Mouse (Mus musculus) layer of hippocampus, adult 18-20 months (tissue): ENCODE results near the gene Gm9844. TPM values are rescaled to one million over a fixed set of nuclear protein-coding genes. Genes with fewer than 3 reads are reported as not detected.
"Not testable (repeated sequence)": the region's sequence is repeated elsewhere in the genome, so short reads cannot be mapped to it uniquely, and the experiment has no call there.

Experiments used
- DNase-seq, 2 experiments: peaks; one replicate each; pipeline ENCODE4 v3.0.0; 2022; ENCODE audit warnings: low spot score in 2 of 2
- long read RNA-seq: library from polyadenylated mRNA; stranded (forward); transcript quantifications from one replicate; pipeline ENCODE4 v2.0.0, GENCODE M21; 2021
- total RNA-seq, 2 experiments: library from RNA; stranded (reverse); gene quantifications; 2 replicates each; pipeline ENCODE4 v1.2.3; 2021

The Gm9844 gene
- under 1 TPM in 1 of 2 experiments, not detected in 1; 0.97 TPM for total RNA-seq
- long read RNA-seq = 0 reads

DNA sequence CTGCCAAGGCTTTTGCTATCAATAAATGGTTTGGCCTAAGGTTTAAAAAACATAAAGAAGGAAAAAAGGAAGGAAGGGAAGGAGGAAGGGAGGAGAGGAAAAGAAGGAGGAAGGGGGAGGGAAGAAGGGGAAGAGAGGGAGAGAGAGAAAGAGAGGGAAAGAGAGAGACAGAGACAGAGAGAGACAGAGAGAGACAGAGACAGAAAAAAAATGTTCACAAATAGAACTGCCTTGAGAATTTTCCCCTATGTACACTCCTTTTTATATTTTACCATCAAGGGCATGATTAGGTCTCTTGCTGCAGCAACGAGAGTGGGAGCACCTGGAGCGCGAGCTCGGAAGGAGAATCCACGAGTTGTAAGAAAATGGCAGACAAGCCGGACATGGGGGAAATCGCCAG lies at the start of gene Gm9844:
TSS of gene Gm9844 (plus strand) at position 301 of the 400 bp plus-strand sequence.
- DNase-seq = no peak

DNA sequence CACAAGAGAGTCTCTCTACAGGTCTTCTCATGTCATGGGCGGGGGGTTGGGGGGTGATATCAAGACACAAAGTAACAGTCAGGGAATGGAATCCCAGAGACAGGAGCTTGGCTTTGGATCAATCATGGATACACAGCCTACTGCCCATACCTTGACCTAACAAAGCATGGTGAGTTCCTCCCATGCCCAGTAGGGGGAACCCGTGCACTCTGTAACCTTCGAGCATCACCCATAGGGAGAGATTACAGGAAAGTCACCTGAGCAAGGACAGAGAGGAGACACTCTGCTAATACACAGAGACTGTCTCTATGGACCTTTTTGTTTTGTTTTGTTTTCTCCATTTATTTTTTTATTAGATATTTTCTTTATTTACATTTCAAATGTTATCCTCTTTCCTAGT lies 44.5 kb upstream of the Gm9844 start:
- DNase-seq = peak; percentile 19 to 78

DNA sequence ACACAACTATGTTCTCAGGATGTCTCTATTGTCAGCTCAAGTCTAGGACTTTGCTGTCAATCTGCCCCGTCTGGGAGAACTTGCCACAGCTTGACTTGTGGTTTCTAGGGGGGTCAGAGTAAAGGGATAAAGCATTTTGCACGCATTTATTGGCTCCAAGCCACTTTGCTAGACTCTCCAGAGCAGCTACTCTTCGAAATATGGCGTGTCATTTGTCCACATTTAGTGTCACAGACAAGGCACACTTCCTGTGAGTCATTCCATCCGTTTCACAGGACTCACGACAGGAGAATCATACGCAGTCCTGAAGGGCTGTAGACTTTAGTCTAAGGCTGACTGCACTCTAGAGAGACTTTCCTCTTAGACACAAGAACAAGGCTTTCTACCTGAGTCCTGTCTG lies 37.6 kb upstream of the Gm9844 start:
- DNase-seq = no peak

DNA sequence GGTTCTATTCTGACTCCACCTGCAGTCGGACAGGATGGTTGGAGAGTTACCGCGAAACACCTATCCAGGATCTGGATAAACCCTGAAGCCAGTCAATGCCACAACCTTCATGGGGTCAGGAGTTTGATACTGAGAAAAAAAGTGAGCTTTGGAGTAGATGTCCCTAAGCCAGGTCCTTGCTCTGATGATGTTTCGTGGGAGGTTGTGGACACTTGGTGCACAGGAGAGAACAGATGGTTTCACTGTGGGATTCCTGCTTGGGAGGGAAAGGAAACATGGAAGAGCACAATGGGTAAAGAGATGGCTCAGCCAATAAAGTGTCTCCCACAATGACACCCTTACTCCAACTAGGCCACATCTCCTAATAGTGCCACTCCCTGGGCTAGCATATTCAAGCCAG lies 34.8 kb upstream of the Gm9844 start:
- DNase-seq = no peak

DNA sequence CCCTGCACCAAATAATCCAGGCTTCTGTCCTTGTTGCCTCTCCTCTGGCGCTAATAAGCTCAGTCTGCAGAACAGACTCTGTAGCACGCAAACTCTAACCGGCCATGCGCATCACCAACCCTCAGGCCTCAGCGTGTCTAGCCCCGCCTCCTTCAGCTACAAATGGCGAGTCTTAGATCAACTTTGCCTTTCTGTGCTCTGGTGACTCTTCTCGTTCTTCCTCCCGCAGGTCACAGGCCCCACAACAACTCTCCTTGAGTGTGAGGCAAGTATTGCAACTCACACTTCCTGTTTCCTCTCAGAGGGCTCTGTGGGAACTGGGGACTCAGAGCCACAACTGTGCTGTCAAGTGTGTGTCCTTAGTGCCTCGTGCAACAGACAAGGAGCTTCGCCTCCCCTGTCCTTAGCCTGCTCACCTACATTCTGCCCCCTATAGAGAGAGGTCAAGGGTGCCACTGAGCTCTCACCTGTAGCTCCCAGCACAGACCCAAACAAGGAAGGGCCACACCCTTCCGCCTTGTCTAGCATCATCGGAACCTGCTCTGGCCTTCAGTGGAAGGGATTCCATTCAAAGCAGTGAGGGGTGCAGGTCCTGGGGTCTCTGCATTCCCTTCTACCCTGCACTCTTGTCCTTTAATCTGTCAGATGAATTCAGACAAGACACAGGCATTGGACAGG lies 23.1 kb upstream of the Gm9844 start:
- DNase-seq = not testable (repeated sequence)

DNA sequence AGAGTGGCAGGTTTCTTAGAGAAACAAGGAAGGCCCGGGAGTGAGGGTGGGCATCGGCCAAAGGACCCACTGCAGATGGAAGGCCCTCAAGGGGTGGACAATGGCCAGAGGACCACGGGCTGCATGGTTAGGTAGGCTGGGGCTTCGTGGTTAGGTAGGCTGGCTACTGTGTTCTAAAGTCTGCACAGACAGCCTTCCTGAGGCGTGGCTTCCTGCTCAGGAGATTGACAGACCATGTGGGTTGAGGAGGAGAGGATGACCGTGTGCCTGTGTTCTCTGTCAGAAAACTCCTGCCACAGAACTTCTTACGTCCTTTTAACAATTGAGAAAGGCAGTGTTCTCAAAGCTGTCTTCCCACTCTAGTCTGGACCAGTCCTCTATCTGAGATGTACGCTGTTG lies 22.6 kb upstream of the Gm9844 start:
- no peak for DNase-seq

DNA sequence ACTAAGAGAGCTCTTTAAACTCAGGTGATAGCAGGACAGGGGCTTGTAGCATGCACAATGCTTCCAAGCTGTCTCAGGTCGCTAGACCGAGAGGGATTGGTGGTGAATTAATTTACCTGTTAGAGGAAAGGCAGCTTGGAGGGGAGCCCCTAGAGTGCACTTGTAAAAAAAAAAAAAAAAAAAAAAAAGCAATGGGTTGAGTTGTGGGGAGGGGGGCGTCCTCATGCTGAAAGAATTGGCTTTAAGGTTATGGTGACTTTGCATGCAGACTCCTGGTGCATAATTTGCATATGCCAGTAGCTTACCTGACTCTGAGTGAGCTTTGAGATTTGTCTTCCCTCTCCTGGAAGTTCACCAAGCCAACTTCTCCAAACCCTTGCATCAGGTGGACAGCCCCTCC lies 21.7 kb upstream of the Gm9844 start:
- DNase-seq = no peak

DNA sequence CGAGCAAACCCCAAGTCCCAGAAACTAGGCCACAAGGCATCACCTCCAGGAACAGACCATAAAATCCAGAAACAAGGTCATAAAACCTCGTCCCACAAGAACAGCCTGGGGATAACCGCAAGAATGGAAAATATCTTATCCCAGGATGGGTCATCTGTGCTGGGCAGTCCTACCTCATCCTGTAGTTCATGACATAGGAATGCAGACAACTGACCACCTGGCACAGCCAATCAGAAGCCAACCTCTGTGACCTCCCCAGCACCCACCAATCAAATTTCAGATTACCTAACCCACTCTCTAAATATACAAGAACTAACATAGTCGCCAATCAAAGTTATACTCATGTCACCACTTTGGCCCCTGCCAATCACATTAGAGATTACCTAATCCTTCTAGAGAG lies 21.0 kb upstream of the Gm9844 start:
- no peak for DNase-seq

DNA sequence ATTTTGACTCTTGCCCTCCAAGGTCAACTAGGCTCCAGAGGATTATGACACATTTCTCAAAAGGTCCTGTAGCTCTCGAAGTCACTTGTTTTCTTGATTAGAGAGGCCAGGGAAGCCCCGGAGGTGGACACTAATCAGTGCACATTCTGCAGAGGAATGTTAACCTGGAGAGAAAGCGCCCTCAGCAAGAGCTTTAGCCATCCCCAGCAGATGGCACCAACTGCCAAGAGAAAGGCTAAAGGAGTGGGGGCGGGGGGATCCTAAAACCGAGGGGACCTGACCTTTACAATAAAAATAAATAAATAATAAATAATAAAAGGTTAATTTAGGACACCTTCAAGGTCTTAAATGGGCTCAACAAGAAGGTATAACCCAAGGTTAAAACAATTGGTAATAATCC lies 17.9 kb upstream of the Gm9844 start:
- no peak for DNase-seq

DNA sequence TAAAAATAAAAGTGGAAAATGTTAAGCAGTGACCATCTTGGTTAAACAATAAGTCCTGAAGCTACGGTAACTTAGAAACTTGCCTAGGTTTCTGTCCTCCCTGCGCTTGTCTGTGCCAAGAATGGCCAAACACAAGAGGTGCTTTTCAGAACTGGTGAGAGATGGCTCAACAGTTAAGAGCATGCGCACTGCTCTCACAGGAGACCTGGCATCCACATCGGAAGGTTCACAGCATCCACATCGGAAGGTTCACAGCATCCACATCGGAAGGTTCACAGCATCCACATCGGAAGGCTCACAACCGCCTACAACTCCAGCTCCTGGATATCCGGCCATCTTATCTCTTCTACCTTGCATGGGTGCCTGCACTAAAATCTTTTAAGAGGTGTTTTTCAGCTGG lies 16.8 kb upstream of the Gm9844 start:
- DNase-seq = no peak

DNA sequence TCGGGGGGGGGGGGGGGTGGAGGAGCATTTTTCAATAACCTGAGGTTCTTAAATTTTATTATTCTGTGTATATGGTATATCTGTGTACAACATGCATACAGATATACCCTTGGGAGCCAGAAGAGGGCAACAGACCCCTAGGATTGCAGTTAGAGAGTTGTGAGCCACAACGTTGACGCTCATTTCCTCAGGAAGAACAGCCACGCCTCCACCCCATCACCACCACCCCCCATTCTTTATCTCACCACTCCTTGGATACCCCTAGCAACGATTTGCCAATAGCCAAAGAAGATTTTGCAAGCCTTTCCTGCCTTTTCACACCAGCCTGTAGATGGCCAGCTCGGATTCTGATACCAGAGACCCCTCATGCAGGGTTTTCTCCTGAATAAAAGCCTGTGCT lies 16.3 kb upstream of the Gm9844 start:
- DNase-seq = peak in 1 of 2 experiments; percentile 3

DNA sequence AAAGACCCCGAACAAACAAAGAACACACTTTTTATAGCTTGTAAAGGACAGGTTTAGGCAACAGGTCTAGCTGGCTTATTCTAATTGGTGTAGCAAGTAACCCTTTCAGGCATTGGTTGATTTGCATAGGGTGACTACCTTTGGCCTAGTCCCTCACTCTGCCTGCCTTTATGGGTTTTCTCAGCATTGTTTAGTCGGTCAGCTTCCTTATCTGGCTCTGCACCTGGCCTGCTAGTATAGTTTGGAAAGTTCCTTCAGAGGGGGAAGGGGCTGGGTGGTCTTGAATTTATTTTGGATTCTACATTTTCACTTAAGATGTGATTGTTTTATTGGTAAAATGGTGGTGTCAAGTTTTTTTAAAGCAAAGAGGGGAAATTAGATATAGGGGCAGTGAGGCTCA lies 15.4 kb upstream of the Gm9844 start:
- DNase-seq = not testable (repeated sequence)

DNA sequence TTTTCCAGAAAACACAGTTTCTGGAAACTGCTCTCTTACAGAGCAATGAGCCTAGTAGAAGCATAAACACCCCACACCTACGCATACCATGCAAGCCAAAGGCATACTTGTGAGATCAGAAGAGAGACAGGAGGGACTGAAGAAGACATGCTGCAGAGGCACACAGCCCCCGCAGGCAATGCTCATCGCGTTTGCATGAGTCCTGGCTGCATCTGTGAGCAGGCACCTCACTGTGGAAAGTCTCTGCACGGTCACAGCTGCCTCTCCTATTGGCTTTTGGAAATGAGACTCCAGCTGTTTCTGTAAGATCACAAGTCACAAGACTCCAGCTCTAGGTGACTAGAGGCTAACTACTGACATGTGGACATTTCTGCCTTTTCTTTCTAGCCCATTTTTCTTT lies 11.9 kb upstream of the Gm9844 start:
- DNase-seq = peak; percentile 29 to 41

DNA sequence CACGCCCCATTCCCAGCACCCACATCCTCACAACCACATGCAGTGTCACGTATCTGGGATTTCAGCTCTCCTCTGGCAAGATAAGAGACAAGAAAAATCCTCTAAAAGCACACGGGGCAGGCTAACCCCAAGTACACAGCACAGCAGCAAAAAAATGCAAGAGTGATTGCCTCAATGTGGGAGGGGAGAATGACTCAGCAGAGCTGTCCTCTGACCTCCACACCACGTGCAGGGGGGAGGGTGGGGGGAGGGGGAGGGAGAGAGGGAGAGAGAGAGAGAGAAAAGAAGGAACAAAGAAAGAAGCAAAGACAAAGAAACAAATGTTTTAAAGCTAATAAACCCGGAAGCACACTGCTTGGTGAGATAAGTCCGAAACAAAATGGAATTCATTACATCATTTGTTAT lies 11.1 kb upstream of the Gm9844 start:
- no peak for DNase-seq

DNA sequence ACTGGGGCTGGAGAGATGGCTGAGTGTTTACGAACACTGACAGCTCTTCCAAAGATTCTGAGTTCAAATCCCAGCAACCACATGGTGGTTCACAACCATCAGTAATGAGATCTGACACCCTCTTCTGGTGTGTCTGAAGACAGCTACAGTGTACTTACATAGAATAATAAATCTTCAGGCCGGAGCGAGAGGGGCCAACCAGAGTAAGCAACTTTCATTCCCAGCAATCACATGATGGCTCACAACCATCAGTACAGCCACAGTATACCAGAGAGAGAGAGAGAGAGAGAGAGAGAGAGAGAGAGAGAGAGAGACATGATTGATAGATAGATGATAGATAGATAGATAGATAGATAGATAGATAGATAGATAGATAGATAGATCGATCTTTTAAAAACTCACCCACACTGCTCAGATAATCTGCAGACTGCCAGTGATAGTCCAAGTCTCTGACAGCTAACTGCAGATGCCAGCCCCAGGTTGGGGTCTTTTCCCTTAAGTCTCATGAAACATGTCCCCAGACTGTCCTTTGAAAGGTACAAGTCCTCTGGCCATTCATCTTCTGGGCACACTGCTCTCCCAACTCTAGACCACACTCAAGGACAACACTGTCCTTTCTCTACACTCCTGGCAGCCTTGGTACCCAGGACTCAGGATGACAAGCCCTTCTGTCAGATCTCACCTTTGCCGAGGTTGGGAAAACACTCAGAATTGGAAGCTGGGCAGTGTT lies 10.3 kb upstream of the Gm9844 start:
- no peak for DNase-seq

DNA sequence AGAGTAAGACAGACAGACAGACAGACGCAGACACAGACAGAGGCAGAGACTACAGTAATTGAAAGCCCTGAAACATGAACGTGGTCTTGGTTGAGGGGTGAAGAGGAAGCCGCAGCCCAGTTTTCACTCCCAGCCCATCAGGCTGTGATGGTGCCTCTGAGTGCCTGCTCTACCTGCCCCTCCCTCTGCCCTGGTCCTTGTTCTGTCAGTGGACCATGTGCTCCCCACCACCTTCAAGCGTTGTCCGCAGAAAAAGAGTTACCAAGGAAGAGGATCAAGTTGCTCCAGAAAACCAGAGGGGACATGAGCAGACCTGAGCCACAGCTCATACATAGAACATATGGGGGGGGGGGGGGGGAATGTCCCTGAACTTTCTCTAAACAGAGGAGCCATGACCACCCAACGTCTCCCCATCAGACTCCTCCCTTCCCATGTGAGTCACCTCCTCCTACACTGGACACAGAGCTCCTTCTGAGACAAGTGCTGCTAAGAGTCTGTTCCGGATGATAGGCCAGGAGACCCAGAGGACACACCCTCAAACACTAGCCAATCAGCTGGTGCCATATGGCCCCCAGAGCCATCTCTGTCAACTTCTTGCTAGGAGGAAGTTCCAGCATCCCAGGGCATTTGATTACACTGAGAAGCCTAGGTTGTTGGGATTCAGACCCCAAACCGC lies 9.3 kb upstream of the Gm9844 start:
- DNase-seq = no peak

DNA sequence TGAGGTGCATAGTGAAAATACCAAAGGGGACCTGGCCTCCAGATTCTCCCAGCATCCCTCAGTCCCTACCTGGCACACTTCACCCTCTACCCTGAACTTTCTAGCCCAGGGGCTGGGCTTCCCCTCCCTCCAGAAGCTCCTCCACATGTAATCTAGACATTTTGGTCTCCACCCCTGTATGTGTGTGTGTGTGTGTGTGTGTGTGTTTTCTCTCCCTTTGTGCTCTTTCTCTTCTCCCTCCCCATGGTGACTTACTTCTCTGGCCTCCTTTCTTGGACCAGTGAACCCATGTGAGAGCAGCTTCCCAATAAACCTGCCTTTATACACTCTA lies 8.8 kb upstream of the Gm9844 start:
- no peak for DNase-seq

DNA sequence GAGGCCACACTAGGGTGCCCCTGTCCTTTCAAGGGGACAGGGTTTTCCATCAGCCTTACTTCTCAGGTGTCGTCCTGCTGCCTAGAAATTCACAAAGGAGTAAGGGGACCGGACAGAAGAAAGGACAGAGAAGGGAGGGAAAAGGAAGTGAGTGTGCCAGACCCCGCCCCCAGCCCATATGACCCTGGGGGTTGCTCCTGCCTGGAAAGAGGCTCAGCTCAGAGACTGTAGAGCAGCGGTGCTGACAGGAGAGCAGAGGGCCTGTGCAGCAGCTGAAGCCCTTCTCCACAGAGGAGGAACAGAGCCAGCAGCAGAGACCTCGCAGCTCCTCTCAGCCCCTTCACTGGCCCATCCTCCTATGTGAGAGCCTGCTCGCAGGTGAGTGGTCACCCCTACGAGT lies 8.3 kb upstream of the Gm9844 start:
- no peak for DNase-seq

DNA sequence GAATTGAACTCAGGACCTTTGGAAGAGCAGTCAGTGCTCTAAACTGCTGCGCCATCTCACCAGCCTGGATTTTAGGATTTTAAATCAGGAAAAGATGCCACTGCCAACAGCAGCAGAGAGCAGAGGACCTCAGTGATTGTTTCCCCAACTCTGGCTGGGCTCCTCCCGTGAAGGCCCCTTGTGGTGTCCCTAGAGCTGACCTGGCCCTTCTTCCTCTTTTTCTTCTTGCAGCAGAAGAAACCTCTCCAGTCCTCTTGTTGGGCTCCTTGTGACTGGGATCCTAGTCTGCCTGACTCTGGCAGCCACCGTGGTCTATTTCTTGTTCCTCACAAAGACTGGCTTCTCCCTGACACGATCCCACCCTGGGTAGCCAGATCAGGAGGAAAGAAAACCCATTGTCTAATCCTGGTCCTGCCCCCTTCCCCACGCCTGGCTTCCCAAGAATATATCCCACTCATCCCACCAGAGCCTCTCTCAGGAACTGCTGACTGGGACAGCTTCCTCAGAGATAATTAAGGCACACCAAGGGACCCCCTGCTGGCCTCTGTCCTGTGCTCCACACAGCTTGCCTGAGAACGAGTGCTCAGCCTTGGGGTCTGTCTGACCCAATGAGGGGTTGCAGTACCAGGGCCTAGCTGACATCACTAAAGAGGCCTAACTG lies 5.4 kb upstream of the Gm9844 start:
- no peak for DNase-seq

DNA sequence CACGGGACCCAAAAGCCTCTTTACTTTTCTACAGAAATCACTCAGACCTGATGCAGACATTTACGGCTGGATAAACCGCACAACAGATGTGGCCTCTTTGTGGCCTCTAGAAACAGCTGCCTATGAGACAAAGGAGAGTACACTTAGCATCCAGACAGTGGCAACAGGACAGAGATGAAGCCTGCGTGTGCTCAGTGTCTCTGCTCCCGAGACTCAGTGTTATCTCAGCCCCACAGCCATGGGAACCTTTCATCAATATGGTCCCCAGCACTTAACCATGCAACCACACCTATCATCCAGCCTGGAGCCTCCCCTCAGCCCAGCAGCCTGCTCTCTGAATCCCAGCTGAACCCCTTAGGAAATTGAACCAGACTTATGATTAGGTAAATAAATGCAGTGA lies 2.8 kb upstream of the Gm9844 start:
- no peak for DNase-seq

DNA sequence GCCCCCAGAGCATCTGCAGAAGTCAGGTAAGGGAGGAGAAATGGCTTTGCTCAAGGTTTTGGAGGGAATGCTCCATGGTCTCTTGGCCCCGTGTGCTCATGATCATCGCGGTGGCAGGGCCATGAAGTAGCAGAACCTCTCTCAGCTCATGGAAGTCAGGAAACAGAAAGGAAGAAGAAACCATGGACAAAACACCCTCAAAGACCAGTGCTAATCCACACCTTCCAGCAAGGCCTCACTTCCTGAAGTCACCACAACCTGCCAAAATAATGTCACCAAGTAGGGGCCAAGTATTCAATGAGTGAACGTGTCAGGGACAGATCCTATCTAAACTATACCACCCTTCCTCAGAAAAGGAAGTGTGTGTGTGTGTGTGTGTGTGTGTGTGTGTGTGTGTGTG lies 840 bp downstream of the Gm9844 start:
- no peak for DNase-seq

DNA sequence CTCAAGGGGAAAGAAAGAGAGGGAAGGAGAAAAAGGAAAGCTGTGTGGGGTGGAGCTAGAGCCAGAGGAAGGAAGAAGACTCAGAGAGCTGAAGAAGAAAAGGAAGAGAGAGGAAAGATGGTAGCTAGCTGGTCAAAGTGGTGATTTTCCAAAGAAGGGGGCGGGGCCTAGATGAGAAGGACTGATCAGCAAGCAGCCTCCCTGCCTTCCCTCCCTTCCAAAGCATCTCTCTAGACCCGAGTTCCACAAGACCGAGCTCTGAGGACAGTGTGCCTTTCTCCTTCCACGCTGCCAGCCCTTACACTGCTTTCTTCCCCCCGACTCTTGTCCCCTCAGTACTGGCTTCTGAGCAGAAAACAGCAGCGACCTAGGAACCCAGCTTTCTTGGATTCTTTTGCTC lies 2.1 kb downstream of the Gm9844 start:
- DNase-seq = no peak
